Mouse (Mus musculus): ENCODE data around the gene Abca7.

DNA sequence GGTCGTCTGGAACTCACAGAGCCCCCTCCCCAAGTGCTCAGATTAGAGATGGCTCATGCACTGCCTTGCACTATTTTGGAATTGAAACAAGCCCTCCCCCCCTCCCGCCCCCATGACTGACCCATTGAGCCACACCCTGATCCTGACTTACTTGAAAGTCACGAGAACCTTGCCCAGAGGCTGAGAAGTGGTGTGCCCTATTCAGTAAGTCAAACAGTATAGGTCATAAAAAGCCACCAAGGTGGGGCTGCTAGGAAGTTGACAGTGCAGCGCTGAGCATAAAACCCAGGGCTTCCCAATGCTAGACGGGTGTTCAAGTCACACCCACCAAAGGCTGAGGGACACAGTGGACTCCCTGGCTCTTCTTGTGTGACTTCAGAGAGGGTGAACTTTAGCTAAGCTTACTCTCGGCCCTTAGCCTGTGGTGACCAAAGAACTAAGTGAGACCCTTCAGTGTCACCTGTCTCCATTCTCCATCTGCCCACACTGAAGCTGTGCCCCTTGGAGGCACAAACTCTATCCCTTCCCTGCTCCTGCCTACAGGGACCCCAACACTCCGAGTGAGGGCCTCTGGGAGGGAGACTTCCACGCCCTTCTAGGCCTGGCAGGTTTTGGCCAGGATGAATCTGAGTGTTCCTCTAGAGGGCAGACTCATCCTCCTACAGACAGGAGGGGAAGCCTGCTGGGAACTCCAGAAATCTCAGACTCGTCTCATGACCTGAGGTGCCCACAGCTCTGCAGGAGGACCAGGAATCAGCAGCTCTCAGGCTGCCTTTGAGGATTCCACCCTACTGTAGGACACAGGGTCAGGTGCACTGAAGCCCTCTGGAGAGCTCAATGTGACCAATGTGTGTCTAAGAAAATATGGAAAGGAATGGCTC lies 37.5 kb downstream of the Abca7 start:
- TF ChIP-seq CTCF (IDR thresholded peaks at IDR 0.05; ENCODE audit: low read depth) = peak; percentile 79
- no peak for TF ChIP-seq EP300 (optimal IDR thresholded peaks at IDR 0.05)
